Mouse (Mus musculus) megakaryocyte, embryonic 14.5 days (primary cell): ENCODE data around the gene Htr1d.

Source experiments
- FLI1 ChIP-seq: IDR thresholded peaks from 2 replicates; pipeline ENCODE4 v1.6.1; 2012; ENCODE audit warnings: low read length, inconsistent platforms, mixed read lengths
- GATA1 ChIP-seq: IDR thresholded peaks from 3 replicates; pipeline ENCODE4 v1.6.1; 2012; ENCODE audit warnings: mixed read lengths, low read length, inconsistent platforms, borderline replicate concordance

- TF ChIP-seq GATA1 (no peak), FLI1 (no peak)
These were observed 53.4 kb downstream of the Htr1d start for GRCm38 (mm10) chr4:136476692-136477091.
